Mouse (Mus musculus) gonadal fat pad, adult 2 months (tissue): ENCODE measurements at regions not wholly inside any gene's neighbourhood (a gene's known extent, or its start where the extent isn't known, plus 50 kb on each side); places are given as distances from the start of the nearest gene placed in this dataset.

Experiments
- DNase-seq: peaks from one replicate; pipeline ENCODE4 v3.0.0-alpha.2; 2012; ENCODE audit warnings: low read depth

- no peak for DNase-seq
Observed at GRCm38 (mm10) chr9:116332485-116333118, 157.4 kb upstream of the Tgfbr2 start.

DNA sequence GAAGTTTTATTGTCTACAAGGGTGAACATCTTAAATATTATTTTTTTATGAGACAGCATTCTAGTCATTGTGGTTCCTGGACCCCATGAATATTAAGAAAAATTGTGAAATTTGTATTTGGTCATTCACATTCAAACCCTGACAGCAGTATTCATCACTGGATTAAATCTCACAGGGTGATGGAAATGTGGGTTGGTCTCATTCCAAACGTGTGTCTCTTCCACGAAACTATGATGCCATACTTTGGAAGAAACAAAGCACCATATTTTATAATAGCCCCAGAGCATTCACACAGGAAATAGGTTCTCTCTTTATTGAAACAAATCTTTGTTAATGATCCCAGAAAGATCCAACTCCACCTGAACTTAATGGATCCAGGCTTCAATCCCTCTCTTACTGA lies 156.2 kb upstream of the Tgfbr2 start:
- DNase-seq: no peak

GRCm38 (mm10) chr9:116330796-116331195 lies 155.6 kb upstream of the Tgfbr2 start:
- DNase-seq: no peak

- no peak for DNase-seq
Observed at GRCm38 (mm10) chr9:116329147-116329546, 154.0 kb upstream of the Tgfbr2 start.

DNA sequence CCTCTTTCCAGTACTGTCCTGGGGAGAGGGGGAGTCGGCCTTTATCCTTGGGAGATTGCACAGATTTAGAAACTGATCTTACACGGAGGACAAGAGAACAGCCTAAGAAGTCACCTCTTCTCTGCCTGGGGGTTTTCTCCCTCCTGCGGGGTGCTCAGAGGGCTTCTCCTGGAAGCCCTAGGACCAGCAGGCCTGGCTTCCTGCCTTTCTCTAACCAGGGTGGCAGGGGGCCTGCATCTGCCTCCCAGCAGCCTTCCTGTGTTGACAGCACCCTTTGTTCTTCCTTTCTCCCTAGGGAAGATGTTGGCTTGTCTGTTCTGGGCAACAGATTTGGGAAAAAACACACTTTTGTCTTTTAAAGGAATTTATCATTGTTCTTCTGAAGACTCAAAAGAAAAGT lies 153.0 kb upstream of the Tgfbr2 start:
- no peak for DNase-seq

DNA sequence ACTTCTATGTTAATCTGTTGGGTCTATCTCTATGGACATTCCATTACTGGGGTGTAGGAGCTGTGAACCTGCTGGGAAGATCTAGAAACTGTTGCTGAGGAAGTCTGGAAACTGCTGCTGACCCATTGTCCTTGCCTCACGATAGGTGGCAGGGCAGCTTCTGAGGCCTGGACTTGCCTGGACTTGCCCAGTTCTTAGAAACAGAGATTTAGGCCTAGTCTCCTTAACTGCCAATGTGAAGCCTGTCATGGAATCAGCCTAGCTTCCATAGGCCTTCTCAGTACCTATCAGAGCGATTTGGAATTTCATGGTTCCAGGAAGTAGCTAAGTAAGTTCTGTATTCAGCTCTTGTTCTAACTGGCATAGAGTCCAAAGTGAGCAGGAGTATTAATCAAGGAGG lies 151.9 kb upstream of the Tgfbr2 start:
- no peak for DNase-seq

DNA sequence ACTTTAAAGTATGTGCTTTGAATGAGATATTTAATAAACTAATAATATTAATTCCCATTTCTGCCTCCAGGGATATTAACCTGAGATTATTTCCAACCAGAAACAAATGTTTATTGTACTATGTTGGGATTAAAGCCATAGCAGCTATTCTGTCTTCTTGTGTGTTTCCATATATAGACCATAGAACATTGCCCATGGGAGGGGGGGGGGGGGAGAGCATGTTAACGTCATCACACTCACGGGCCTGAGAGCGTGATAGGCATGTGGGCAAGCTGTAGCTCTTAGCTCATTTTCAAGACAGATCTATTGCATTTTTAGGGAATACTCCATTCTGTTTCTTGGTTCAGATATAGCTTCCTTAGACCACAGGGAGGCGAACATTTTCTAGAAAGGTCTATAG lies 149.8 kb upstream of the Tgfbr2 start:
- no peak for DNase-seq

- DNase-seq: no peak
Observed at GRCm38 (mm10) chr9:116323871-116324721, 148.9 kb upstream of the Tgfbr2 start.

- DNase-seq: no peak
Observed at GRCm38 (mm10) chr9:116321908-116322307, 146.7 kb upstream of the Tgfbr2 start.

DNA sequence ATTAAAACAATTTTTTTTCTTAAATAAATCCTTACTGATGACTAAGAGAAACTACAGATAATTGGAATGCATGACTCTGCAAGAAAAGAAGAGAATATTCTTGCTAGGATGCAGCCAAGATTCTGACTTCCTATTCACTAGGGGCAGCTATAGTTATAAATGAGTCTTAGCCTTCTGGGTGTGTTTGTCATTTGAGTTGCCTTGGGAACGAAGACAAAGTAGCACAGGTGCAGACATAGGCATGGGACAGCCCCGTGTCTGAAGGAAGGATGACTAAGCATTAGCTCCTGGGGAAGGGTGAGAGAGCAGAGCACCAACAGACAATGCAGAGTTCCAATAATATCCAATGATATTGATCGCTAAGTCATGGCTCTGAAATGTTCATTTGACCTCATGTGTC lies 144.3 kb upstream of the Tgfbr2 start:
- DNase-seq: no peak

- no peak for DNase-seq
Observed at GRCm38 (mm10) chr9:116316582-116317095, 141.5 kb upstream of the Tgfbr2 start.

GRCm38 (mm10) chr9:116314803-116315202 lies 139.6 kb upstream of the Tgfbr2 start:
- no peak for DNase-seq

GRCm38 (mm10) chr9:116313932-116314790 lies 139.0 kb upstream of the Tgfbr2 start:
- no peak for DNase-seq

DNA sequence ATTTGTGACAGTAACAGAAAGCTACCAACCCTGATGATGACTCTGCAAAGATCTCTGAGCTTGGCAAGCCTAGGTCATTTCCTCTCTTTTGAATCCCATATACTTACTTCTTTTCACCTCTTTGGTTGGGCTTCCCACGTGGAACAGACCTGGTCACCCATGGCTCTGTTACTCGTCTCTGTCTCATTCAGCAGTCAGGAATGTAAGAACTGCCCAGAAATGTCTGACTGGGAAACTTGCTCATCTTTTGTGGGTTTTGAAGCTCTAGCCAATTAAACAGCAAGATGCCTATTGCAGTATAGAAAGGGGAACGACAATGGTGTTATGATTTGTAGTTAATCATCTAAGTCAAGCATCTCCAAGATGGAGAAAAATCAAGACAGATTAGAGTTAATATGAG lies 136.2 kb upstream of the Tgfbr2 start:
- DNase-seq: no peak

GRCm38 (mm10) chr9:116301602-116302001 lies 126.4 kb upstream of the Tgfbr2 start:
- DNase-seq: no peak

DNA sequence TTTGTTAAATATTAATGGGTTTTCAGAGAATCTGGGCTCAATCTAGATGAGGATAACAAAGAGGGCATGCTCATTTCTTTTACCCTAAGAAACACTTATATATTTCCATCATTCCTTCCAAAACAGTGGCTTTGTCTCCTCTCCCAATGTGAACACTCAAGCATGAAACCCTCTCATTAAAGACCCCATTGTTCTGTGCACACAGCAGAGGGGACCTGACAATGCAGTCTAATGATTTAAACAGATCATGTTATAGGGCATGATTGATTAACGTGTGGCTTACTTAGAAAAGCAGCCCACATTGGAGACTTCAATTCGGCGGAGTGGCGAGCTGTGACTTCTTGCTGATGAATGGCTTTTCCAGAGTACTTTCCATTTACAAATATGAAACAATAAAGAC lies 123.6 kb upstream of the Tgfbr2 start:
- no peak for DNase-seq

GRCm38 (mm10) chr9:116296349-116296748 lies 121.2 kb upstream of the Tgfbr2 start:
- DNase-seq: no peak

DNA sequence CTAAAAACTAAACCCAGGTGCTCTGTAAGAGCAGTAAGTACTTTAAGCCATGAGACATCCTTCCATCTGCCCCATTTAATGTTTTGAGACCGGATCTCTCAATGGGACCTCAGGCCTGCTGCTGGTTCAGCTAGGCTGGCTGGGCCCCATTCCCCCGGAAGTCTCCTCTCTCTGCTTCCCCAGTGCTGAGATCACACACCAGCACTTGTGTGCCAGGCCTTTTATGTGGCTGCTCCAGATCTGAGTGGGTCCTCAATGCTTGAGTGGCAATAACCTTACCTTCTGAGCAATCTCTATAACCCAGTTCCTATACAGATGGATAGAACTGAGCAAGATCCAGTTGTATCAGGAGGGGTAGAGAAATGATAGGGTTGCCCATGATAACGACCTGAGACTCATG lies 118.9 kb upstream of the Tgfbr2 start:
- no peak for DNase-seq

DNA sequence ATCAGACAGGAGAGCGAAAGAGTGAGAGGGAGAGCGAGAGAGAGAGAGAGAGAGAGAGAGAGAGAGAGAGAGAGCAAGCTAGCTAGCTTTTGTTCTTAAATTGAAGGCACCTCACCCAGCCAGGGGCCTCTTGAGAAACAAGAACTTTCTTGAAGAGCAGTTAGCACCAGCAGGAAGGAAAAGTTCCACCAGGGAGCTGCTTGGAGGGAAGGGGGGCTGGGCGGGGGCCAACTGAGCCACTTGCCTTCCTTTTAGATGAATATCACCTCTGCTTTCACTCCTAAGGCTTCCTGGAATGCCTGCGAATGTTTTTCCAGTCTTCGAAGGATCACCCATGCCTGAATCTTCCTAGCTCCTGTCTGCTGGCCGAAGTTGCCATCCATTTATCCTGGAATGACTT lies 118.0 kb upstream of the Tgfbr2 start:
- DNase-seq: no peak

- DNase-seq: no peak
Observed at GRCm38 (mm10) chr9:116291624-116292023, 116.5 kb upstream of the Tgfbr2 start.

- no peak for DNase-seq
Observed at GRCm38 (mm10) chr9:116290896-116291295, 115.7 kb upstream of the Tgfbr2 start.
